Mouse (Mus musculus): ENCODE data around the gene Cyp2c23.

GRCm38 (mm10) chr19:44013862-44014261 is 15.1 kb downstream of the Cyp2c23 start:
- no peak for TF ChIP-seq POLR2A (IDR thresholded peaks at IDR 0.05; ENCODE audit: extremely low read depth, insufficient read depth, low read length)
- TF ChIP-seq CTCF (IDR thresholded peaks at IDR 0.05; ENCODE audit: extremely low read depth, insufficient read depth, low read length) = no peak
